24 mouse cellular contexts compared by ENCODE assay signal in the genomic region with DNA sequence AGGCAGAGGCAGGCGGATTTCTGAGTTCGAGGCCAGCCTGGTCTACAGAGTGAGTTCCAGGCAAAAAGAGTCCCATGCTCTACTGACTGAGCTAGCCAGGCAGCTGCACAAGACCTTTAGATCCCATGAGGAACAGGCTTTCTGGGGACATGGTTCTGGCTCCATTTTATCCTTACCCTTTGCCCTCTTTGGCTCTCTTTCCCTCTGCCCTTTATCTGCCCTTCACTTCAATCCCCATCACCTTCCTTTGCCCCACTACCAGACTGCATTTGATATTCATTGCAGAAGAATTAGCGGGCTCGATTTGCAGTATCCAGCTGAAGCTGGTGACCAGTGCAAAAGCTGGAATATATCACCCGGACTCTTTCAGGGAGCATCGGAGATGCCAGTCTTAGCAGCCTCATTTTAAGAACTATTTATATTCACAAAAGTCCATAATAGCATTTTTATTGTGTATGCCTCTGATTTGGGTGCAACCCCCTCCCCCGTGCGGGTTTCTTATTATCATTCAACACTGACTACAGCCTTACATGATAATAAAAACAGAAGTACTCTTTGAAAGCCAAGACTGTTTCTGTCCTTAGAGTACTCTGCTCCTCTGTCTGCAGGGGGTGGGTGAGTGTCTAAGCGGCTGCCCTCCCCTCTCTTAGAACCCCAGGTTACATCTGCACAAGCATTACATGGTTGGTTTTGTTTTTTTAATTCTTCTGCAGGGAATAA. TPM values are rescaled to one million over a fixed set of nuclear protein-coding genes. Genes with fewer than 3 reads are reported as not detected.
DNase-seq lines count a peak whose midpoint lies in the region; ATAC-seq and TF ChIP-seq lines count a peak whose summit lies in the region.
"Had no signal": no experiment of that assay in that cellular context is flagged by ENCODE, and none has a peak within 500 bp of the region (broad histone marks: within the 10 kb centered on the region; RNA-seq: fewer than 3 reads in every experiment).

No protein-coding gene starts in this region.

- no peak for ATAC-seq in heart, embryonic 12.5 days (ENCODE audit: insufficient number of reproducible peaks, low FRiP score)
- ATAC-seq in midbrain, embryonic 11.5 days (ENCODE audit: low FRiP score): no peak
- ATAC-seq in midbrain, postnatal 0 days (ENCODE audit: low FRiP score): no peak
- ATAC-seq: activated CD4-positive, CD25-positive, alpha-beta regulatory T cell, adult 4 months; CD4-positive, CD25-positive, alpha-beta regulatory T cell, adult 4 months; forebrain, embryonic 13.5 days; forebrain, embryonic 15.5 days; forebrain, postnatal 0 days; Patski had no signal

- no peak for TF ChIP-seq CTCF in midbrain, postnatal 0 days (IDR thresholded peaks at IDR 0.05)

- intact Hi-C loops in heart, postnatal 10 days (cut with DNase I): no loop called here

- peak; percentile 16 to 34 for DNase-seq in heart, postnatal 10 days
- peak; percentile 69 for DNase-seq in midbrain, embryonic 11.5 days (ENCODE audit: low spot score, missing footprints)
- DNase-seq in midbrain, postnatal 0 days (ENCODE audit: low spot score): no peak
- DNase-seq in R1 (ENCODE audit: low read depth, low spot score): peak; percentile 68
- DNase-seq in thymus, postnatal 14 days: no peak
- DNase-seq in limb, embryonic 10.5 days (ENCODE audit: low spot score): no peak
- DNase-seq: adrenal gland, adult 8-10 months; adrenal gland, postnatal 14 days; adrenal gland, postnatal 36 days; B cell, adult 2 months; cerebellum, adult 11-12 months; cerebellum, adult 2 months; cerebellum, adult 9-10 months; cerebellum, postnatal 10 days; cerebellum, postnatal 25 days; forebrain, postnatal 0 days had no signal

- no peak overlapping the region for H3K4me2 ChIP-seq in heart, embryonic 12.5 days
- H3K4me2 ChIP-seq in midbrain, embryonic 11.5 days: no peak overlapping the region
- H3K4me2 ChIP-seq in midbrain, postnatal 0 days (ENCODE audit: low read depth, low read length, poor library complexity, severe bottlenecking): no peak overlapping the region
- H3K4me2 ChIP-seq: embryonic facial prominence, embryonic 12.5 days; forebrain, embryonic 13.5 days; forebrain, embryonic 15.5 days had no signal

- no peak overlapping the region for H3K9ac ChIP-seq in heart, embryonic 12.5 days
- no peak overlapping the region for H3K9ac ChIP-seq in midbrain, embryonic 11.5 days (ENCODE audit: low read length)
- H3K9ac ChIP-seq in midbrain, postnatal 0 days (replicated peaks; ENCODE audit: low read length, poor library complexity, severe bottlenecking): no peak overlapping the region
- H3K9ac ChIP-seq: embryonic facial prominence, embryonic 12.5 days; forebrain, embryonic 13.5 days; forebrain, embryonic 15.5 days; forebrain, postnatal 0 days had no signal

- no peaks in the 10 kb centered on the region for H3K9me3 ChIP-seq in heart, embryonic 12.5 days (replicated peaks)
- no peaks in the 10 kb centered on the region for H3K9me3 ChIP-seq in midbrain, embryonic 11.5 days (ENCODE audit: control insufficient read depth, low read length)
- no peaks in the 10 kb centered on the region for H3K9me3 ChIP-seq in midbrain, postnatal 0 days (ENCODE audit: low read length)
- H3K9me3 ChIP-seq in limb, embryonic 10.5 days (replicated peaks): no peaks in the 10 kb centered on the region
- H3K9me3 ChIP-seq: embryonic facial prominence, embryonic 10.5 days; embryonic facial prominence, embryonic 12.5 days; forebrain, embryonic 13.5 days; forebrain, embryonic 15.5 days had no signal

- 76% methylated on average over 9 of the region's 9 CpGs for WGBS in heart, embryonic 12.5 days
- WGBS in midbrain, embryonic 11.5 days: 90% methylated on average over 9 of the region's 9 CpGs
- WGBS in midbrain, postnatal 0 days: 85% methylated on average over 9 of the region's 9 CpGs
- 91% methylated on average over 9 of the region's 9 CpGs for WGBS in limb, embryonic 10.5 days

- H3K36me3 ChIP-seq in heart, embryonic 12.5 days: no peaks in the 10 kb centered on the region
- no peaks in the 10 kb centered on the region for H3K36me3 ChIP-seq in midbrain, embryonic 11.5 days (ENCODE audit: control insufficient read depth, insufficient read depth, low read length)
- H3K36me3 ChIP-seq in midbrain, postnatal 0 days (ENCODE audit: insufficient read depth, low read length): no peaks in the 10 kb centered on the region
- H3K36me3 ChIP-seq in limb, embryonic 10.5 days: no peaks in the 10 kb centered on the region
- H3K36me3 ChIP-seq: embryonic facial prominence, embryonic 10.5 days; embryonic facial prominence, embryonic 12.5 days; forebrain, embryonic 15.5 days had no signal

- H3K27ac ChIP-seq in heart, embryonic 12.5 days (ENCODE audit: poor library complexity, severe bottlenecking): no peak overlapping the region
- H3K27ac ChIP-seq in midbrain, embryonic 11.5 days (ENCODE audit: low read depth, low read length): no peak overlapping the region
- H3K27ac ChIP-seq in midbrain, postnatal 0 days (ENCODE audit: low read depth, low read length): no peak overlapping the region
- no peak overlapping the region for H3K27ac ChIP-seq in limb, embryonic 10.5 days
- H3K27ac ChIP-seq: embryonic facial prominence, embryonic 10.5 days; embryonic facial prominence, embryonic 12.5 days; forebrain, embryonic 13.5 days; forebrain, embryonic 15.5 days had no signal

- H3K4me3 ChIP-seq in heart, embryonic 12.5 days: no peak overlapping the region
- H3K4me3 ChIP-seq in midbrain, embryonic 11.5 days (ENCODE audit: low read depth, low read length): no peak overlapping the region
- H3K4me3 ChIP-seq in midbrain, postnatal 0 days (ENCODE audit: low read depth, low read length): no peak overlapping the region
- no peak overlapping the region for H3K4me3 ChIP-seq in limb, embryonic 10.5 days
- H3K4me3 ChIP-seq: embryonic facial prominence, embryonic 10.5 days; embryonic facial prominence, embryonic 12.5 days; forebrain, embryonic 13.5 days; forebrain, embryonic 15.5 days had no signal

- no peaks in the 10 kb centered on the region for H3K27me3 ChIP-seq in heart, embryonic 12.5 days (replicated peaks)
- H3K27me3 ChIP-seq in midbrain, embryonic 11.5 days (ENCODE audit: control insufficient read depth, insufficient read depth, low read length): no peaks in the 10 kb centered on the region
- no peaks in the 10 kb centered on the region for H3K27me3 ChIP-seq in midbrain, postnatal 0 days (ENCODE audit: insufficient read depth, low read length)
- no peaks in the 10 kb centered on the region for H3K27me3 ChIP-seq in limb, embryonic 10.5 days (ENCODE audit: low read depth, poor library complexity, severe bottlenecking)
- H3K27me3 ChIP-seq: embryonic facial prominence, embryonic 12.5 days; forebrain, embryonic 13.5 days; forebrain, embryonic 15.5 days had no signal

- no peaks in the 10 kb centered on the region for H3K4me1 ChIP-seq in heart, embryonic 12.5 days (replicated peaks)
- no peaks in the 10 kb centered on the region for H3K4me1 ChIP-seq in midbrain, embryonic 11.5 days (ENCODE audit: control insufficient read depth, insufficient read depth, low read length)
- no peaks in the 10 kb centered on the region for H3K4me1 ChIP-seq in midbrain, postnatal 0 days (ENCODE audit: insufficient read depth, low read length)
- H3K4me1 ChIP-seq in limb, embryonic 10.5 days: no peaks in the 10 kb centered on the region
- H3K4me1 ChIP-seq: embryonic facial prominence, embryonic 10.5 days; embryonic facial prominence, embryonic 12.5 days; forebrain, embryonic 15.5 days had no signal

RNA-seq across cellular contexts. Expression of gene Dis3l, which starts 20.3 kb away (rescaled TPM):
- 10 to 100 TPM; 17.4 to 21.3 TPM for total RNA-seq in heart, postnatal 10 days (2021)
- polyA plus RNA-seq in heart, embryonic 12.5 days (2016; fragmentation: Nextera tagmentation; extraction: Ambion mirVana): 21.2 and 24.3 TPM in 2 replicates
- 26.5 and 27.1 TPM in 2 replicates for polyA plus RNA-seq in midbrain, embryonic 11.5 days (2014; fragmentation: Nextera tagmentation; extraction: Ambion mirVana)
- 18.5 and 22.5 TPM in 2 replicates for total RNA-seq in midbrain, postnatal 0 days (2014; rRNA removed)
- polyA plus RNA-seq in midbrain, postnatal 0 days (2015; fragmentation: Nextera tagmentation; extraction: Ambion mirVana): 18.1 and 19.6 TPM in 2 replicates
- polyA plus RNA-seq in limb, embryonic 10.5 days (2016; fragmentation: Nextera tagmentation; extraction: Ambion mirVana): 18.7 and 23.6 TPM in 2 replicates

RNA-seq across cellular contexts. Expression of gene Megf11, which starts 24.0 kb away (rescaled TPM):
- 1 to 10 TPM; 3.3 to 4.2 TPM for total RNA-seq in heart, postnatal 10 days (2021)
- polyA plus RNA-seq in heart, embryonic 12.5 days (2016; fragmentation: Nextera tagmentation; extraction: Ambion mirVana): 0.37 and 0.65 TPM in 2 replicates
- polyA plus RNA-seq in midbrain, embryonic 11.5 days (2014; fragmentation: Nextera tagmentation; extraction: Ambion mirVana): 2.6 and 3.1 TPM in 2 replicates
- total RNA-seq in midbrain, postnatal 0 days (2014; rRNA removed): 35.1 and 41.8 TPM in 2 replicates
- 17.7 and 18.1 TPM in 2 replicates for polyA plus RNA-seq in midbrain, postnatal 0 days (2015; fragmentation: Nextera tagmentation; extraction: Ambion mirVana)
- polyA plus RNA-seq in limb, embryonic 10.5 days (2016; fragmentation: Nextera tagmentation; extraction: Ambion mirVana): 1.1 and 1.7 TPM in 2 replicates

Comparison
In these comparisons a context has a peak if more than half of its experiments do, and no peak if none do; other contexts are left out.
1. DNase-seq: peak in heart, postnatal 10 days (2 of 2), midbrain, embryonic 11.5 days (single experiment) and R1 (single experiment); none in midbrain, postnatal 0 days (single experiment), thymus, postnatal 14 days (single experiment) and limb, embryonic 10.5 days (single experiment).